Mouse (Mus musculus): Measurements from ENCODE around the gene Ppp6r2. TPM values are rescaled to one million over a fixed set of nuclear protein-coding genes. Genes with fewer than 3 reads are reported as not detected.

Ppp6r2 gene
- polyA plus RNA-seq, 1 experiment, result 29.1 TPM

- no peak for DNase-seq (ENCODE audit: low spot score)
Observed at GRCm38 (mm10) chr15:89249063-89249462, 37.7 kb downstream of the Ppp6r2 start.

GRCm38 (mm10) chr15:89255330-89255729 lies 44.0 kb downstream of the Ppp6r2 start:
- DNase-seq (ENCODE audit: low spot score), result no peak

- no peak for DNase-seq (ENCODE audit: low spot score)
Observed at GRCm38 (mm10) chr15:89258997-89259396, 47.6 kb downstream of the Ppp6r2 start.

GRCm38 (mm10) chr15:89264485-89264884 lies 53.1 kb downstream of the Ppp6r2 start:
- no peak for DNase-seq (ENCODE audit: low spot score)

- DNase-seq (ENCODE audit: low spot score), result no peak
Observed at GRCm38 (mm10) chr15:89275497-89275896, 64.1 kb downstream of the Ppp6r2 start.

- DNase-seq (ENCODE audit: low spot score), result no peak
Observed at GRCm38 (mm10) chr15:89277366-89277765, 66.0 kb downstream of the Ppp6r2 start.

GRCm38 (mm10) chr15:89282546-89282945 lies 71.2 kb downstream of the Ppp6r2 start:
- no peak for DNase-seq (ENCODE audit: low spot score)

GRCm38 (mm10) chr15:89284094-89284493 lies 72.7 kb downstream of the Ppp6r2 start:
- DNase-seq (ENCODE audit: low spot score), result no peak

GRCm38 (mm10) chr15:89285004-89285403 lies 73.7 kb downstream of the Ppp6r2 start:
- no peak for DNase-seq (ENCODE audit: low spot score)

- no peak for DNase-seq (ENCODE audit: low spot score)
Observed at GRCm38 (mm10) chr15:89285478-89285877, 74.1 kb downstream of the Ppp6r2 start.

GRCm38 (mm10) chr15:89286114-89286513 lies 74.8 kb downstream of the Ppp6r2 start:
- no peak for DNase-seq (ENCODE audit: low spot score)

- no peak for DNase-seq (ENCODE audit: low spot score)
Observed at GRCm38 (mm10) chr15:89286582-89286981, 75.2 kb downstream of the Ppp6r2 start.

- DNase-seq (ENCODE audit: low spot score), result no peak
Observed at GRCm38 (mm10) chr15:89288227-89288767, 76.9 kb downstream of the Ppp6r2 start.

- DNase-seq (ENCODE audit: low spot score), result no peak
Observed at GRCm38 (mm10) chr15:89289455-89289854, 78.1 kb downstream of the Ppp6r2 start.

- DNase-seq (ENCODE audit: low spot score), result no peak
Observed at GRCm38 (mm10) chr15:89291521-89291920, 80.2 kb downstream of the Ppp6r2 start.

- DNase-seq (ENCODE audit: low spot score), result no peak
Observed at GRCm38 (mm10) chr15:89292795-89293194, 81.4 kb downstream of the Ppp6r2 start.

GRCm38 (mm10) chr15:89293778-89294177 lies 82.4 kb downstream of the Ppp6r2 start:
- no peak for DNase-seq (ENCODE audit: low spot score)

- no peak for DNase-seq (ENCODE audit: low spot score)
Observed at GRCm38 (mm10) chr15:89295580-89296165, 84.3 kb downstream of the Ppp6r2 start.

- no peak for DNase-seq (ENCODE audit: low spot score)
Observed at GRCm38 (mm10) chr15:89296465-89296864, 85.1 kb downstream of the Ppp6r2 start.

GRCm38 (mm10) chr15:89297695-89298094 lies 86.3 kb downstream of the Ppp6r2 start:
- DNase-seq (ENCODE audit: low spot score), result no peak

- no peak for DNase-seq (ENCODE audit: low spot score)
Observed at GRCm38 (mm10) chr15:89300180-89300579, 88.8 kb downstream of the Ppp6r2 start.

GRCm38 (mm10) chr15:89300600-89300999 lies 89.2 kb downstream of the Ppp6r2 start:
- no peak for DNase-seq (ENCODE audit: low spot score)

- DNase-seq (ENCODE audit: low spot score), result no peak
Observed at GRCm38 (mm10) chr15:89305966-89306365, 94.6 kb downstream of the Ppp6r2 start.

- no peak for DNase-seq (ENCODE audit: low spot score)
Observed at GRCm38 (mm10) chr15:89307461-89307860, 96.1 kb downstream of the Ppp6r2 start.

Data from urinary bladder, adult 2 months (tissue).